Mouse (Mus musculus): ENCODE measurements around the gene Olfr531.

- TF ChIP-seq CTCF (IDR thresholded peaks at IDR 0.05; ENCODE audit: low read depth) = no peak
- no peak for TF ChIP-seq EP300 (IDR thresholded peaks at IDR 0.05; ENCODE audit: low read depth)
These were observed at the start of gene Olfr531 for GRCm38 (mm10) chr7:140402818-140403217.
